Mouse (Mus musculus): ENCODE results near the gene Ccdc28a. TPM values are rescaled to one million over a fixed set of nuclear protein-coding genes. Genes with fewer than 3 reads are reported as not detected.

The Ccdc28a gene
- 10 to 100 TPM; 10.4 to 11.3 TPM for total RNA-seq (2023)

GRCm38 (mm10) chr10:18234560-18235401 lies at the start of gene Ccdc28a:
Gene Ccdc28a (minus strand): TSS chr10:18234998.

GRCm38 (mm10) chr10:18210726-18211125 lies 24.1 kb downstream of the Ccdc28a start, which contains the start of gene Ect2l:
Gene Ect2l (minus strand): TSS chr10:18210890.

Other genes starting within 250 kb of the Ccdc28a start
- 10 to 100 TPM; 80.3 to 81.0 TPM for gene Abracl, start 211.7 kb downstream of the Ccdc28a start, total RNA-seq (2023)
- gene Reps1, start 179.1 kb downstream of the Ccdc28a start, total RNA-seq (2023) = 10 to 100 TPM; 49.4 to 53.6 TPM
- gene Ect2l, start 24.1 kb downstream of the Ccdc28a start, total RNA-seq (2023) = not detected
- gene Nhsl1, start 84.0 kb upstream of the Ccdc28a start, total RNA-seq (2023) = 1 to 10 TPM in 1 of 2 experiments, under 1 TPM in 1; 0.76 to 1.5 TPM

All from monocyte, adult 59 days (primary cell).